Mouse (Mus musculus) embryo, embryonic 10 days (tissue): ENCODE results near the gene LTO1.

Experiments used
- DNase-seq: peaks from one replicate; pipeline ENCODE4 v3.0.0-alpha.2; 2015; ENCODE audit warnings: low spot score

LTO1 gene

GRCm38 (mm10) chr7:144940003-144940571, 25.2 kb downstream of the LTO1 start:
- no peak for DNase-seq

DNA sequence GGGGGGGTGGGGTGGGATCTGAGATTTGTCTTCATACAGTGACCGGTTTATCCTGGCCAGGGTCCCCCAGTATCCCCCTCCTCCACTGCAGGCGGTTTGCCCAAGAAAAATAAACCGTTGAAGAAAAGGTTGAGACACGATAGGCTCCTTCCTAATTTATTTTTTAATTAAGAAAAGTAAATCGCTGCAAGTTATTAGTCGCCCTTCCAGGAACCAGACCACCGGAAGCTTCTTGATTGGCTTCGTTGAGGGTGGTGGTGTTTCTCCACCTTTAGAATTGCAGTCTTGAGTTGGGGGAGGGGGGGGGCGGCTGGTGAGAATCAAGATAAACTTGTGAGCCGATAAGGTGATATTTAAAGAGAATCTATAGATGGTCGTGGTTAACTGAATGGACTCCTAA, 25.7 kb downstream of the LTO1 start:
- peak; percentile 12 for DNase-seq

GRCm38 (mm10) chr7:144941242-144941831, 26.4 kb downstream of the LTO1 start:
- peak; percentile 97 for DNase-seq

DNA sequence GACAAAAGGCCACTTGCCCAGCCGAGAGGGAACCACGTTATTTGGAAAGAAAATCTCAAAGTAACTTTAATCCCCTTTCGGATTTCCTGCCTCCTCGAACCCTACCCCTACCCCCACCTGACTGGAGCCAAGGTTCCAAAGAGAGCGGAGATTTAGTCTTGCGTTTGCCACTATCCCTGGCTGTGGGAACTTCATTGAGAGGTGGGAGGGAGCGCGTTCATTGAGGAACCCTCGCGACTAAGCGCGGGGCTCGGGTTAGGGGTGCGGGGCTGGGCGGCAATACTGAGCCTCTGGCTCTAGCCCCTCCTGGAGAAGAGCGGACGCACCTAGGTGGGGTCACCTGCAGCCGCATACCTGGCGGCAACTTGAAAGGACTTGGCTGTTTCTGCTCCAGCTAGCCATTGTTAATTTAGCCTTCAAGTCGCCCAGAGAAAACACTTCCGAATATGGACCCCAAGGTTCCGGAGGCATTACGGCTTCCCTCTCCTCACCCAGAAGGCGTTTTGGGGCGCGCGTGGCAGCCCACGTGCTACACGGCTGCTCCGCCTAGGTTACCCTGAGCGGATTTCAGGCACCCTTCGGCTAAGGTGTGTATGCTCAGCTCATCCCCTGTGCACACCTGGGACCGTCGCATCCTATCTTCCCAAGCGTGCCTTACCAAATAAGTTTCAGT, 27.3 kb downstream of the LTO1 start:
- DNase-seq = peak; percentile 76

DNA sequence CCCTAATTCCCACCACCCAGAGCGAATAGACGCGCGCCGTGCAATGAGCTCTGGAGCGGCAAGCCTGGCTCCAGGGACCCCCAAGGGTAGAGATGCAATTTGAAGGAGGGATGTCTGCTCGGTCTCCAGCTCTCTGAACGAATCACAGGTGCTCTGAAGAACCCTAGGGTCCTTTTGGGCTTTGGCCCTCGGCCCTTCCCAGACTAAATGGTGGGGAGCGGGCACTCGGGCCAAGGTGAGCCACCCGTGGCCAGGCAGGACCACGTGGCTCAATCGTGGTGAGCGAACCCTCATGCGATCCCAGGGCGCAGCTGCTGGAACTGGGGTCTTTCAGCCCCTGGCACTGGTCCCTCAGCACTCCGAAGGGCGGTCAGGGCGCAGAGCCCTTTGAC, 27.8 kb downstream of the LTO1 start:
- DNase-seq = peak; percentile 44

DNA sequence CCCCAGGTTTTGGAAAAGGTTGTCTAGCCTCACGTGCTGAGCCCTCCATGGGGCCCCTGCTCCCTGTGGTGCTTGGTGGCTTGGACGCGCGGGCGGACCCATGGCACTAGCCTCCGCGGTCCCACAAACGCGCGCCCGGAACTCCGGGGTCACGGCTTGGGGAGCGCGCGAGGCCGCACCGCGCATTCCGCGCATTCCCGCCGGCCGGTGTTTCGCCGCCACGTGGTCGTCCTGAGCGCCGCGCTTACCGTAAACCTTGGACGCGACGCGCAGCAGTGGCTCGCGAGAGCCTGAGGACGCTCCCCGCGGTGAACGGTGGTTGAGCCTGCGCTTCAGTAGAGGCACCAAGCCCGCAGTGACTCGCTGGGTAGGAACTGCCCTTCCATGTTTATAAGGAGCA, 28.4 kb downstream of the LTO1 start:
- peak; percentile 97 for DNase-seq

DNA sequence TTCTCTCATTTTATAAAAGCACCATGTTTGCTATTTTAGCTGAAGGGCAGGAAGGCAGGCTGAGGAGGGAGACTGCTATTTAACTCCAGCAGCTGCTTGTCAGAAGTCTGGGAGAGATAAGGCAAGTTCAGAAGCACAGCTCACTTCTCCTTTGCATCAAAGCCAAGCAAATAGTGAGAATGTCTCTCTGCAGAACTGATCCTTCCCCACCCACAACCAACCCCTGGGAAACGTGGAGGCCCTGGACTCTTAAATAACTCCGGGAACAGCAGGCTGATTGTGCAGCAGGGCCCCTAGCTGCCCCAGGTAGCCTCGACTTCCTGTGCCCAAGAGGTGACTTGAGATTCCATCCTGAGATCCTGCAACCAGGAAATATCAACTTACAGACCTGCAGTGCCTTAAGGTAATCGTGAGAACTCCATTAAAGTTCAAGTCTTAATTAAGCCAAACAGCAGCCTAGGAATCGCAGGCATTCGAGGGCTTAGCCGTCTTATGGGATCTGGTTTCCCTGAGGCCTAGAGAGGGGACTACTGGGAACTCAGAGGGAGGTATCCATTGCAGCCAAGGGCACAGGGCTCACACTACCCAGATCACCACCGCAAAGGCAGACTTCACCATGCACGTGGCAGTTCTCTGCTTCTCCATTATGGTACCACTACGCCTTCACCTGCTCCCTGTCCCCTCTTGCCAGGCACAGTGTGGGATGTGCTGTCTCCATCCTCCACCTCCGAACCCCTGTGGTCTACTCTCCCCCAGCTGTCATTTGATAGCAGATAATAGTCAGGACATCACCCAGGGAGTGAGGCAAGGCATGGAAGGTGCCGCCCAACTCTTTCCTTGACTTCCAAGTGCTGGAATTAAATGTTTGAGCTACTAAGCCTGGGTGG, 43.9 kb downstream of the LTO1 start:
- DNase-seq = peak; percentile 16

GRCm38 (mm10) chr7:144963911-144964310, 49.0 kb downstream of the LTO1 start:
- DNase-seq = no peak

DNA sequence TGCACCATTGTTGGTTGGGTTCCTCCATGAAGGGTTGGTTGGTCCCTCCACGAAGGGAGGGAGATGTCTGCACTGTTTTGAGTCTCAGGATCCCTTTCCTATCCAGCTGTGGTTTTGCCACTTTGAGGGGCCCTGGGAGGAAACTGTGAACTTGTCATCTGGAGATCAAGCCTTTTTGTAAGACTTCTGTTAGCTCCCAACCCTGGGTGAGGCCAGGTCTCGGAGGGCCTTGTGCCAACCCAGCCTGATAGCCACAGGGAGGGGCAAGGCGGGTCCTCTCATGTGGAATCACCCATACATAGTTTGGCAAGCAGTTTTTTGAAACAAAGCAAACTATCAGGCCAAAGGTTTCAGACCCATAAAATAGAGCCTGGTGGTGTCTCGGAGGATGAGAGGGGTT, 49.4 kb downstream of the LTO1 start:
- no peak for DNase-seq

GRCm38 (mm10) chr7:144965893-144966292, 51.0 kb downstream of the LTO1 start:
- no peak for DNase-seq

GRCm38 (mm10) chr7:144970997-144971768, 56.3 kb downstream of the LTO1 start:
- no peak for DNase-seq

GRCm38 (mm10) chr7:144971769-144972168, 56.9 kb downstream of the LTO1 start:
- no peak for DNase-seq

DNA sequence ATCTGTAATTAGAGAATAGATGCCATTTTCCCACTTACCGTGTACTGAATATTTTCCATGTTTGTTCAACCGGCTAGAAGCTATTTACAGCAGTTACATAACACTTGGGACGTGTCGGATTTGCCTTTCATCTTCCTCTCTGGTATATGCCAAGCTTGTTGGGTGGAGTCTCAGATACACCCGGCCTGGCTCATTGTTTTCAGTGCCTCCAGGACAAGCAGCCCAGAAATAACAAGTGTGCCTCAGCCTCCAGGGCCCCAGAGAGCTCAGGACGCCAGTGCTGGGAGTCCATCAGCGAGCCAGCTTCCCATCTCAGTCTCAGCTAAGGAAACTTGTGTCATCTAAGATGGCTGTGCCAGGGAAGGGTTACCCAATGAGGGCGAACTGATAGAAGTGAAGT, 58.6 kb downstream of the LTO1 start:
- no peak for DNase-seq

DNA sequence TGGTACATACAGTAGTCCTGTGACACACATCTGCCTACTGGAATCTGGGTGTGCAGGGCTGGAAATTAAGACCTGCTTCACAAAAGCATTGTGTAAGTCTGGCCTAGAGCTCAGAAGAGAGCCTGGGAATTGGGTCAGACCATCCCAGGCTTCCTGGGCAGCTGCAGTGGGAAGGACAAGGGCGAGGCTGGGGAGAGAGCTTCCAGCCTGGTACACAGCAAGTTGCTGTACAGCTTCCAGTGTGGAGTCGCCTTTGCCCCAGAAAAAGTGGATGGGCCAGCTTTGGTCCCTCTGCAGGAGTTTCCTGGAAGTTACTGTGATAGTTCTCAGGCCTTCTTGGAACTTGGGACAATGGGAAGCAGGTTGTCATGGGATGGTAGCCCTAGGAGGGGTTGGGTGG, 62.2 kb downstream of the LTO1 start:
- DNase-seq = no peak

DNA sequence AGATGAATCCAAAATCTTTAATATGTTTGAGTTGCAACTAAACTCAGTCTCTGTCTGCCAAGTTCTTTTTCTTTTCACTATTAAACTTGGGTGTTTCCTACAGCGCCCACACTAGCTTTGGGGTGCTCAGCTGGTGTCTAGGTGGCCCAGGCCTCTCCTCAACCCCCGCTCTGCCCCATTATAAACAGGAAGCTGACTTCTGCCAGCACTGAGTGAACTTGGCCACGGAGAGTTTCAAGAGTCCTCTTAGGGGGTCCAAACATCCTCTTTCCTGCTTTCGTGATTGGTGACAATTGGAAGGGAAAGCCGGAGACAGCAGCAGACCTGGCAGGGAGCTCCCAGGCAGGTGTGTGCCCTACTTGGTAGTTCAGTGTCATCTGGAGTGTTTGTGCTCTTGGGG, 64.9 kb downstream of the LTO1 start:
- no peak for DNase-seq
